Mouse (Mus musculus) forebrain, embryonic 14.5 days (tissue): Measurements from ENCODE around the gene Sdhaf3. TPM values are rescaled to one million over a fixed set of nuclear protein-coding genes. Genes with fewer than 3 reads are reported as not detected.

Source experiments
- ATAC-seq: fragments of 200-750 bp; cut with Nextera tagmentation; 2 replicates; pipeline ENCODE4 v1.8.0; 2017; ENCODE audit warnings: mild to moderate bottlenecking, moderate library complexity
- DNase-seq: peaks from one replicate; pipeline ENCODE4 v3.0.0-alpha.2; 2015; ENCODE audit warnings: low spot score
- H3K27ac ChIP-seq: fragments of 300-500 bp; sonication (generic); 2 replicates; pipeline ENCODE4 v1.5.1; 2014; ENCODE audit warnings: low read depth, mild to moderate bottlenecking, control low read depth, low read length, moderate library complexity
- H3K27me3 ChIP-seq: fragments of 300-500 bp; sonication (generic); replicated peaks from 2 replicates; pipeline ENCODE4 v1.6.1; 2014; ENCODE audit warnings: low read length, control low read depth, mixed read lengths; ENCODE audit not compliant: control insufficient read depth, insufficient read depth
- H3K36me3 ChIP-seq: fragments of 300-500 bp; sonication (generic); 2 replicates; pipeline ENCODE4 v1.6.1; 2014; ENCODE audit warnings: low read length, control low read depth; ENCODE audit not compliant: control insufficient read depth, insufficient read depth
- H3K4me1 ChIP-seq: fragments of 300-500 bp; sonication (generic); 2 replicates; pipeline ENCODE4 v1.6.1; 2014; ENCODE audit warnings: antibody characterized with exemption, low read length, control low read depth; ENCODE audit not compliant: control insufficient read depth, insufficient read depth
- H3K4me2 ChIP-seq: fragments of 300-500 bp; sonication (generic); 2 replicates; pipeline ENCODE4 v1.6.1; 2014; ENCODE audit warnings: mild to moderate bottlenecking, control low read depth, low read length
- H3K4me3 ChIP-seq: fragments of 300-500 bp; sonication (generic); 2 replicates; pipeline ENCODE4 v1.5.1; 2014; ENCODE audit warnings: low read depth, low read length, control low read depth
- H3K9ac ChIP-seq: fragments of 300-500 bp; sonication (generic); 2 replicates; pipeline ENCODE4 v1.6.1; 2014; ENCODE audit warnings: mild to moderate bottlenecking, low read length, control low read depth, moderate library complexity
- H3K9me3 ChIP-seq: fragments of 300-500 bp; sonication (generic); replicated peaks from 2 replicates; pipeline ENCODE4 v1.6.1; 2016; ENCODE audit warnings: low read length, control low read depth, mixed read lengths; ENCODE audit not compliant: control insufficient read depth
- WGBS: fragments of 180-500 bp; shearing (Covaris S2); extraction: QIAGEN DNeasy Blood & Tissue Kit; methylation state at CpG from one replicate; pipeline ENCODE4 v1.1.7; 2014; 5-methylcytosine and 5-hydroxymethylcytosine counted together
- polyA plus RNA-seq: library from polyadenylated mRNA; unstranded; fragments of >200 nt; fragmentation: Nextera tagmentation; extraction: Ambion mirVana; gene quantifications from 2 replicates; pipeline ENCODE4 v1.2.1, GENCODE M21; 2014

Gene Sdhaf3
- polyA plus RNA-seq, 1 experiment from 2014 or later = 7.4 TPM

DNA sequence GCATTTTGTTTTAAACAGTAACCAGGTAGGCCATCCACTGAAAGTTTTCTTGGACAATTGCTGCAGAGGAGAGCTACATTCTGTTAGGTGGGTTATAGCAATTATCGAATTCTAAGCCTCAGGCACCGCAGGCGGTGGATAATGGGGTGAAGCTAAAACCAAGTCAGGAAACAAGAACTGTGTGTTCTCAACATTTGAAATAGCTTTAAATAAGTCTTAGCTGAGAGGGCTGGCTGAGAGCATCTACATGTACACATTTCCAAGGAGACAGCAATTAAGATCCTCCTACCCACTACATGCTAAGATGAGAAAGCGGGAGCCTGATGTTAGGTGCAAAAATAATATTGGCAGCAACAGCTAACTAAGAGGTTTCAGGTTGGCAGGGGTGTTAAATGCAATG lies 127.9 kb downstream of the Sdhaf3 start:
- no peaks in the 10 kb centered on the region for H3K4me1 ChIP-seq
- H3K4me3 ChIP-seq = no peak overlapping the region
- no peak overlapping the region for H3K9ac ChIP-seq
- H3K27me3 ChIP-seq = no peaks in the 10 kb centered on the region
- H3K36me3 ChIP-seq = no peaks in the 10 kb centered on the region
- WGBS = 84% methylated on average over 4 of the region's 4 CpGs
- H3K9me3 ChIP-seq = no peaks in the 10 kb centered on the region
- no peak for DNase-seq
- H3K27ac ChIP-seq = no peak overlapping the region
- no peak overlapping the region for H3K4me2 ChIP-seq
- ATAC-seq = no peak

DNA sequence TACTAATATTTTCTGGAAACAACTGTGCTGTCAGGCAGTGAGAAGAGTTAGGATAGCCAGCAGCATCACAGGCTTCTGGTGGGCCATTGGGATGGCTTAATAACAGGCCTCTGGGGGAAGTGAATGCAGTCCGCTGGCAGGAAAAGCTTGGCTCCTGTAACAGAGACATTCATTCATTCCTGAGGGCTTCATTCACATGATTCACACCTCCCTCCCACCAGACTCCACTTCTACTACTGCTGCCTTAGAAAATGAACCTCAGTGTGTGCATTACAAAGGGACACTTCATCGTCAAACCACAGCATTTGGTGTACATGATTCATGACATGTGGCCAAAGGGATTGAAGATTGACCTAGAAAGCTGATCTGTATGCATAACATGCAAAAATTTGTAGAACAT lies 128.6 kb downstream of the Sdhaf3 start:
- H3K9me3 ChIP-seq = no peaks in the 10 kb centered on the region
- ATAC-seq (no peak), DNase-seq (no peak)
- H3K4me1 ChIP-seq = no peaks in the 10 kb centered on the region
- no peaks in the 10 kb centered on the region for H3K36me3 ChIP-seq
- H3K4me3 ChIP-seq = no peak overlapping the region
- H3K4me2 ChIP-seq = no peak overlapping the region
- no peaks in the 10 kb centered on the region for H3K27me3 ChIP-seq
- no peak overlapping the region for H3K27ac ChIP-seq
- 73% methylated on average over 2 of the region's 2 CpGs for WGBS
- H3K9ac ChIP-seq = no peak overlapping the region

DNA sequence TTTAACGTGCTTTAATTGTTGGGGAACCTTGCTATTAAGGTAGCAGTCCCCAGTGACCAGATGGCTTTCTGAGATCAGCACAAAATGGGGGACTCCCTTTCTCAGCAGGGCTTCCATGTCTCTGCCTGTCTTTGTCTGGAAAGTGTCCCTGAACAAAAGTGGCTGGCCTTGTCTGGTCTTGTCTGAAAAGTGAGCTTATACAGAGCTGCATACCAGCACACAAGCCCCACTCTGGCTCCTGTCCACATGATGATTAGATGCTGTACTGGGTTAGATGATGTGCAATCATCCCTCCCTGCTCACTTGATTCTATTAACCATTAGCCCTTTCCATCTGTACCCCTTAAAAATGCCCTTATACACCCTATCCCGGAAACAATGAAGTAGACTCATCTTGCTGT lies 129.7 kb downstream of the Sdhaf3 start:
- WGBS = 82% methylated on average over 2 of the region's 2 CpGs
- no peak overlapping the region for H3K4me2 ChIP-seq
- no peaks in the 10 kb centered on the region for H3K36me3 ChIP-seq
- no peaks in the 10 kb centered on the region for H3K4me1 ChIP-seq
- no peak overlapping the region for H3K9ac ChIP-seq
- ATAC-seq = no peak
- DNase-seq = no peak
- H3K27me3 ChIP-seq = no peaks in the 10 kb centered on the region
- no peak overlapping the region for H3K4me3 ChIP-seq
- H3K27ac ChIP-seq = no peak overlapping the region
- H3K9me3 ChIP-seq = no peaks in the 10 kb centered on the region

GRCm38 (mm10) chr6:7092094-7092493 lies 136.3 kb downstream of the Sdhaf3 start:
- H3K4me3 ChIP-seq = no peak overlapping the region
- H3K4me2 ChIP-seq = no peak overlapping the region
- no peak overlapping the region for H3K27ac ChIP-seq
- H3K9ac ChIP-seq = no peak overlapping the region
- no peaks in the 10 kb centered on the region for H3K9me3 ChIP-seq
- 97% methylated on average over 1 of the region's 1 CpGs for WGBS
- ATAC-seq (no peak), DNase-seq (no peak)
- H3K4me1 ChIP-seq = no peaks in the 10 kb centered on the region
- no peaks in the 10 kb centered on the region for H3K27me3 ChIP-seq
- no peaks in the 10 kb centered on the region for H3K36me3 ChIP-seq

Other genes with a start within 250 kb of the Sdhaf3 start
- 4.4 and 5.8 TPM in 2 replicates for gene Dlx6, start 92.7 kb upstream of the Sdhaf3 start, polyA plus RNA-seq
- gene Dlx5, start 73.9 kb upstream of the Sdhaf3 start, polyA plus RNA-seq = 55.7 and 77.2 TPM in 2 replicates